Mouse (Mus musculus) adrenal gland, postnatal 36 days (tissue): ENCODE data around the gene Fam193a. TPM values are rescaled to one million over a fixed set of nuclear protein-coding genes. Genes with fewer than 3 reads are reported as not detected.
A peak's percentile ranks its signal among the peaks of the same experiment; 100 is the strongest.

Experiments
- DNase-seq, 2 experiments: peaks; one replicate each; pipeline ENCODE4 v3.0.0; 2021; ENCODE audit warnings: mixed read lengths in 1 of 2
- total RNA-seq, 2 experiments: library from RNA; stranded (reverse); gene quantifications; 2 replicates each; pipeline ENCODE4 v1.2.3; 2021

The Fam193a gene
- total RNA-seq, 2 experiments from 2014 or later = 26.9 to 33.5 TPM

GRCm38 (mm10) chr5:34521337-34521736 lies 151.6 kb downstream of the Fam193a start:
- DNase-seq = no peak

GRCm38 (mm10) chr5:34523958-34524485 lies 154.3 kb downstream of the Fam193a start:
- DNase-seq = no peak

GRCm38 (mm10) chr5:34524511-34524910 lies 154.8 kb downstream of the Fam193a start:
- no peak for DNase-seq

GRCm38 (mm10) chr5:34525663-34526476 lies 156.1 kb downstream of the Fam193a start, which contains the start of gene Sh3bp2:
Sh3bp2 (plus strand) TSS chr5:34525838.
- peak; percentile 99 to 100 for DNase-seq

- no peak for DNase-seq
Observed at GRCm38 (mm10) chr5:34526477-34526775, 156.7 kb downstream of the Fam193a start.

- no peak for DNase-seq
Observed at GRCm38 (mm10) chr5:34527352-34527751, 157.6 kb downstream of the Fam193a start.

- no peak for DNase-seq
Observed at GRCm38 (mm10) chr5:34528724-34529123, 159.0 kb downstream of the Fam193a start.

- DNase-seq = no peak
Observed at GRCm38 (mm10) chr5:34530116-34530515, 160.4 kb downstream of the Fam193a start.

- DNase-seq = peak; percentile 66 to 75
Observed at GRCm38 (mm10) chr5:34530687-34531086, 161.0 kb downstream of the Fam193a start.

GRCm38 (mm10) chr5:34533066-34533465 lies 163.3 kb downstream of the Fam193a start:
- DNase-seq = no peak

- peak; percentile 54 to 56 for DNase-seq
Observed at GRCm38 (mm10) chr5:34533820-34534219, 164.1 kb downstream of the Fam193a start.

- DNase-seq = peak; percentile 85 to 88
Observed at GRCm38 (mm10) chr5:34534776-34535581, 165.2 kb downstream of the Fam193a start.

GRCm38 (mm10) chr5:34535831-34536230 lies 166.1 kb downstream of the Fam193a start:
- DNase-seq = peak; percentile 50 to 63

Other genes starting within 250 kb of the Fam193a start
- gene Poln, start 200.5 kb upstream of the Fam193a start, total RNA-seq = 1 to 10 TPM; 8.0 to 8.5 TPM
- 10 to 100 TPM in 1 of 2 experiments, 1 to 10 TPM in 1; 8.9 to 10.3 TPM for gene Haus3, start 200.4 kb upstream of the Fam193a start, total RNA-seq
- 100 to 1,000 TPM; 133 to 137 TPM for gene Mxd4, start 182.2 kb upstream of the Fam193a start, total RNA-seq
- gene Zfyve28, start 81.5 kb upstream of the Fam193a start, total RNA-seq = under 1 TPM; 0.36 to 0.60 TPM
- gene Cfap99, start 81.3 kb upstream of the Fam193a start, total RNA-seq = not detected
- 100 to 1,000 TPM; 100 to 102 TPM for gene Rnf4, start 33.6 kb upstream of the Fam193a start, total RNA-seq
- 10 to 100 TPM; 15.0 to 16.8 TPM for gene Tnip2, start 144.1 kb downstream of the Fam193a start, total RNA-seq
- 10 to 100 TPM; 15.4 to 17.3 TPM for gene Sh3bp2, start 155.9 kb downstream of the Fam193a start, total RNA-seq
- 100 to 1,000 TPM; 141 to 156 TPM for gene Add1, start 203.7 kb downstream of the Fam193a start, total RNA-seq